Mouse (Mus musculus): ENCODE data around the gene Otop3. TPM values are rescaled to one million over a fixed set of nuclear protein-coding genes. Genes with fewer than 3 reads are reported as not detected.

Gene Otop3
- polyA plus RNA-seq, 1 experiment from 2014 or later: not detected

DNA sequence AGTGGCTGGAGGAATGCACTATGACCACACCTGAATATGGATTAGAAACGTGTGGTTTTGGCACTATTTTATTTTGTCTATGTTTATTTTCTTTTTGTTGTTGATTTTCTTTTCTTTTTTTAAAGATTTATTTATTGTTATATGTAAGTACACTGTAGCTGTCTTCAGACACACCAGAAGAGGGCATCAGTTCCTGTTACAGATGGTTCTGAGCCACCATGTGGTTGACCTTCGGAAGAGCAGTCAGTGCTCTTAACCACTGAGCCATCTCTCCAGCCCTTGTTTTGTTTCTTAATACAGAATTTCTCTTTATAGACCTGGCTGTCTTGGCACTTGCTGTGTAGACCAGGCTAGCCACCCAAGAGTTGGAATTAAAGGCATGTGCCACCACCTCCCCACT, 38.2 kb downstream of the Otop3 start:
- no peaks in the 10 kb centered on the region for H3K9me3 ChIP-seq (ENCODE audit: low read depth, low read length)
- WGBS: 42% methylated on average over 2 of the region's 2 CpGs
- H3K4me2 ChIP-seq: no peak overlapping the region
- H3K4me3 ChIP-seq (ENCODE audit: low read depth, low read length): no peak overlapping the region
- peaks cover 32% of the 10 kb centered on the region for H3K27me3 ChIP-seq (ENCODE audit: insufficient read depth, low read length)
- no peak overlapping the region for H3K27ac ChIP-seq (ENCODE audit: low read depth)
- H3K9ac ChIP-seq: no peak overlapping the region
- 0 out of 2 replicates have a peak, but pooled peaks have one; percentile 9 for TF ChIP-seq CTCF (IDR thresholded peaks at IDR 0.05; ENCODE audit: low read depth)
- DNase-seq (no peak), ATAC-seq (ENCODE audit: insufficient read depth) (no peak)
- no peaks in the 10 kb centered on the region for H3K36me3 ChIP-seq (ENCODE audit: insufficient read depth)
- H3K4me1 ChIP-seq (ENCODE audit: insufficient read depth): peaks cover 5% of the 10 kb centered on the region; the same call in 1 of the 2 replicates

- WGBS: 1% methylated on average over 30 of the region's 30 CpGs
These were observed 39.5 kb downstream of the Otop3 start for GRCm38 (mm10) chr11:115373805-115374694.

GRCm38 (mm10) chr11:115374695-115375425, 40.3 kb downstream of the Otop3 start:
- TF ChIP-seq CTCF (IDR thresholded peaks at IDR 0.05; ENCODE audit: low read depth): no peak
- no peaks in the 10 kb centered on the region for H3K36me3 ChIP-seq (ENCODE audit: insufficient read depth)
- H3K4me2 ChIP-seq: peak overlapping the region; percentile 64
- H3K9ac ChIP-seq: no peak overlapping the region
- DNase-seq (no peak), ATAC-seq (ENCODE audit: insufficient read depth) (no peak; the same call in 1 of the 2 replicates)
- 60% methylated on average over 12 of the region's 12 CpGs for WGBS
- peaks cover 23% of the 10 kb centered on the region for H3K27me3 ChIP-seq (ENCODE audit: insufficient read depth, low read length)
- no peak overlapping the region; the same call in 1 of the 2 replicates for H3K4me3 ChIP-seq (ENCODE audit: low read depth, low read length)
- peaks cover 5% of the 10 kb centered on the region; the same call in 1 of the 2 replicates for H3K4me1 ChIP-seq (ENCODE audit: insufficient read depth)
- no peaks in the 10 kb centered on the region for H3K9me3 ChIP-seq (ENCODE audit: low read depth, low read length)
- H3K27ac ChIP-seq (ENCODE audit: low read depth): no peak overlapping the region

More at GRCm38 (mm10) chr11:115373805-115374694, 39.5 kb downstream of the Otop3 start:
- no peak overlapping the region for H3K27ac ChIP-seq (ENCODE audit: low read depth)
- no peaks in the 10 kb centered on the region for H3K9me3 ChIP-seq (ENCODE audit: low read depth, low read length)
- DNase-seq (peak; percentile 86), ATAC-seq (ENCODE audit: insufficient read depth) (no peak; the same call in none of the 2 replicates)
- H3K36me3 ChIP-seq (ENCODE audit: insufficient read depth): no peaks in the 10 kb centered on the region
- H3K9ac ChIP-seq: peak overlapping the region; percentile 41
- peaks cover 5% of the 10 kb centered on the region; the same call in 1 of the 2 replicates for H3K4me1 ChIP-seq (ENCODE audit: insufficient read depth)
- TF ChIP-seq CTCF (IDR thresholded peaks at IDR 0.05; ENCODE audit: low read depth): no peak
- H3K27me3 ChIP-seq (ENCODE audit: insufficient read depth, low read length): peaks cover 23% of the 10 kb centered on the region
- peak overlapping the region; percentile 33 for H3K4me3 ChIP-seq (ENCODE audit: low read depth, low read length)
- H3K4me2 ChIP-seq: peak overlapping the region; percentile 64

- TF ChIP-seq CTCF (IDR thresholded peaks at IDR 0.05; ENCODE audit: low read depth): no peak
- H3K4me3 ChIP-seq (ENCODE audit: low read depth, low read length): no peak overlapping the region
- no peak overlapping the region for H3K27ac ChIP-seq (ENCODE audit: low read depth)
- no peaks in the 10 kb centered on the region for H3K9me3 ChIP-seq (ENCODE audit: low read depth, low read length)
- ATAC-seq (ENCODE audit: insufficient read depth): no peak
- H3K36me3 ChIP-seq (ENCODE audit: insufficient read depth): no peaks in the 10 kb centered on the region
- WGBS: 63% methylated on average over 7 of the region's 7 CpGs
- peaks cover 5% of the 10 kb centered on the region for H3K4me1 ChIP-seq (ENCODE audit: insufficient read depth)
- H3K4me2 ChIP-seq: no peak overlapping the region
- no peak overlapping the region for H3K9ac ChIP-seq
- no peak for DNase-seq
- H3K27me3 ChIP-seq (ENCODE audit: insufficient read depth, low read length): peaks cover 19% of the 10 kb centered on the region
These were observed 42.2 kb downstream of the Otop3 start for GRCm38 (mm10) chr11:115376722-115377121.

GRCm38 (mm10) chr11:115377254-115377653, 42.7 kb downstream of the Otop3 start:
- Histone ChIP-seq H3K9ac (no peak overlapping the region), H3K4me2 (no peak overlapping the region), H3K4me3 (ENCODE audit: low read depth, low read length) (no peak overlapping the region), H3K36me3 (ENCODE audit: insufficient read depth) (no peaks in the 10 kb centered on the region), H3K27ac (ENCODE audit: low read depth) (no peak overlapping the region), H3K9me3 (ENCODE audit: low read depth, low read length) (no peaks in the 10 kb centered on the region), H3K27me3 (ENCODE audit: insufficient read depth, low read length) (peaks cover 17% of the 10 kb centered on the region), H3K4me1 (ENCODE audit: insufficient read depth) (peaks cover 5% of the 10 kb centered on the region)
- no peak for TF ChIP-seq CTCF (IDR thresholded peaks at IDR 0.05; ENCODE audit: low read depth)
- ATAC-seq (ENCODE audit: insufficient read depth) (no peak), DNase-seq (no peak)
- WGBS: 86% methylated on average over 4 of the region's 4 CpGs

GRCm38 (mm10) chr11:115377854-115378253, 43.3 kb downstream of the Otop3 start:
- Histone ChIP-seq H3K36me3 (ENCODE audit: insufficient read depth) (no peaks in the 10 kb centered on the region), H3K9ac (no peak overlapping the region), H3K27me3 (ENCODE audit: insufficient read depth, low read length) (peaks cover 17% of the 10 kb centered on the region), H3K4me1 (ENCODE audit: insufficient read depth) (peaks cover 5% of the 10 kb centered on the region), H3K9me3 (ENCODE audit: low read depth, low read length) (no peaks in the 10 kb centered on the region), H3K4me2 (no peak overlapping the region), H3K27ac (ENCODE audit: low read depth) (no peak overlapping the region), H3K4me3 (ENCODE audit: low read depth, low read length) (no peak overlapping the region)
- no peak for DNase-seq
- no peak for TF ChIP-seq CTCF (IDR thresholded peaks at IDR 0.05; ENCODE audit: low read depth)
- ATAC-seq (ENCODE audit: insufficient read depth): no peak
- 75% methylated on average over 7 of the region's 7 CpGs for WGBS

GRCm38 (mm10) chr11:115381276-115381675, 46.7 kb downstream of the Otop3 start:
- 10% methylated on average over 9 of the region's 9 CpGs for WGBS
- DNase-seq: peak; percentile 44
- H3K9ac ChIP-seq: no peak overlapping the region; the same call in 1 of the 2 replicates
- no peak for ATAC-seq (ENCODE audit: insufficient read depth)
- H3K4me2 ChIP-seq: peak overlapping the region; percentile 85
- TF ChIP-seq CTCF (IDR thresholded peaks at IDR 0.05; ENCODE audit: low read depth): no peak
- no peaks in the 10 kb centered on the region for H3K27me3 ChIP-seq (ENCODE audit: insufficient read depth, low read length)
- H3K4me1 ChIP-seq (ENCODE audit: insufficient read depth): peaks cover 15% of the 10 kb centered on the region
- peak overlapping the region; percentile 87 for H3K27ac ChIP-seq (ENCODE audit: low read depth)
- peak overlapping the region; percentile 74 for H3K4me3 ChIP-seq (ENCODE audit: low read depth, low read length)
- no peaks in the 10 kb centered on the region for H3K36me3 ChIP-seq (ENCODE audit: insufficient read depth)
- H3K9me3 ChIP-seq (ENCODE audit: low read depth, low read length): no peaks in the 10 kb centered on the region

All from lung, embryonic 14.5 days (tissue).